Mouse (Mus musculus) hindbrain, embryonic 12.5 days (tissue): ENCODE data around the gene Galr3. TPM values are rescaled to one million over a fixed set of nuclear protein-coding genes. Genes with fewer than 3 reads are reported as not detected.

ENCODE experiments used
- microRNA-seq: library from miRNA; unstranded; fragments of <30 nt; microRNA quantifications from one replicate; pipeline ENCODE4, GENCODE M21; 2017
- polyA plus RNA-seq: library from polyadenylated mRNA; unstranded; fragments of >200 nt; fragmentation: Nextera tagmentation; extraction: Ambion mirVana; gene quantifications from 2 replicates; pipeline ENCODE4 v1.2.1, GENCODE M21; 2016

The Galr3 gene
- polyA plus RNA-seq, 1 experiment from 2014 or later = not detected

Small RNA genes within 50 kb of the gene (microRNA-seq; reads per million reads assigned to microRNA genes)
- gene Mir6956 = not detected

Other genes starting within 250 kb of the Galr3 start
- 2.7 and 2.9 TPM in 2 replicates for gene Card10, start 238.8 kb upstream of the Galr3 start, polyA plus RNA-seq
- gene Cdc42ep1, start 199.3 kb upstream of the Galr3 start, polyA plus RNA-seq = 15.1 and 15.6 TPM in 2 replicates
- not detected in 2 replicates for gene Lgals2, start 186.4 kb upstream of the Galr3 start, polyA plus RNA-seq
- gene Gga1, start 164.7 kb upstream of the Galr3 start, polyA plus RNA-seq = 54.3 and 58.7 TPM in 2 replicates
- gene Gm49510, start 142.2 kb upstream of the Galr3 start, polyA plus RNA-seq = 0.22 and 0.61 TPM in 2 replicates
- gene Sh3bp1, start 142.1 kb upstream of the Galr3 start, polyA plus RNA-seq = 15.5 and 17.4 TPM in 2 replicates
- 48.1 and 49.0 TPM in 2 replicates for gene Pdxp, start 128.0 kb upstream of the Galr3 start, polyA plus RNA-seq
- gene Lgals1, start 115.2 kb upstream of the Galr3 start, polyA plus RNA-seq = 569 and 595 TPM in 2 replicates
- gene Nol12, start 107.0 kb upstream of the Galr3 start, polyA plus RNA-seq = 53.8 and 60.0 TPM in 2 replicates
- gene Triobp, start 94.2 kb upstream of the Galr3 start, polyA plus RNA-seq = 44.7 and 52.4 TPM in 2 replicates
- gene H1f0, start 13.4 kb upstream of the Galr3 start, polyA plus RNA-seq = 456 and 488 TPM in 2 replicates
- 56.8 and 60.3 TPM in 2 replicates for gene Ankrd54, start 21.0 kb downstream of the Galr3 start, polyA plus RNA-seq
- gene Eif3l, start 33.3 kb downstream of the Galr3 start, polyA plus RNA-seq = 190 and 196 TPM in 2 replicates
- 12.4 and 16.3 TPM in 2 replicates for gene Micall1, start 67.0 kb downstream of the Galr3 start, polyA plus RNA-seq
- 298 and 337 TPM in 2 replicates for gene Polr2f, start 99.1 kb downstream of the Galr3 start, polyA plus RNA-seq
- 13.4 and 15.8 TPM in 2 replicates for gene 1700088E04Rik, start 99.4 kb downstream of the Galr3 start, polyA plus RNA-seq
- gene Sox10, start 123.4 kb downstream of the Galr3 start, polyA plus RNA-seq = 12.4 and 19.5 TPM in 2 replicates
- 67.1 and 72.6 TPM in 2 replicates for gene Pick1, start 187.3 kb downstream of the Galr3 start, polyA plus RNA-seq
- gene Gm49486, start 187.5 kb downstream of the Galr3 start, polyA plus RNA-seq = 1.0 TPM in 2 replicates
- 0.36 and 0.66 TPM in 2 replicates for gene Slc16a8, start 212.9 kb downstream of the Galr3 start, polyA plus RNA-seq
- gene Baiap2l2, start 243.7 kb downstream of the Galr3 start, polyA plus RNA-seq = 0.92 and 4.1 TPM in 2 replicates